Mouse (Mus musculus) MEL-GATA-1-ER (cell line): ENCODE data around the gene Cars.
"Not testable (repeated sequence)": the region's sequence is repeated elsewhere in the genome, so short reads cannot be mapped to it uniquely, and the experiment has no call there.

Experiments used
- DNase-seq: peaks from one replicate; pipeline ENCODE4 v3.0.0-alpha.2; 2012; ENCODE audit warnings: low read depth; ENCODE audit errors: extremely low read depth

Gene Cars

DNA sequence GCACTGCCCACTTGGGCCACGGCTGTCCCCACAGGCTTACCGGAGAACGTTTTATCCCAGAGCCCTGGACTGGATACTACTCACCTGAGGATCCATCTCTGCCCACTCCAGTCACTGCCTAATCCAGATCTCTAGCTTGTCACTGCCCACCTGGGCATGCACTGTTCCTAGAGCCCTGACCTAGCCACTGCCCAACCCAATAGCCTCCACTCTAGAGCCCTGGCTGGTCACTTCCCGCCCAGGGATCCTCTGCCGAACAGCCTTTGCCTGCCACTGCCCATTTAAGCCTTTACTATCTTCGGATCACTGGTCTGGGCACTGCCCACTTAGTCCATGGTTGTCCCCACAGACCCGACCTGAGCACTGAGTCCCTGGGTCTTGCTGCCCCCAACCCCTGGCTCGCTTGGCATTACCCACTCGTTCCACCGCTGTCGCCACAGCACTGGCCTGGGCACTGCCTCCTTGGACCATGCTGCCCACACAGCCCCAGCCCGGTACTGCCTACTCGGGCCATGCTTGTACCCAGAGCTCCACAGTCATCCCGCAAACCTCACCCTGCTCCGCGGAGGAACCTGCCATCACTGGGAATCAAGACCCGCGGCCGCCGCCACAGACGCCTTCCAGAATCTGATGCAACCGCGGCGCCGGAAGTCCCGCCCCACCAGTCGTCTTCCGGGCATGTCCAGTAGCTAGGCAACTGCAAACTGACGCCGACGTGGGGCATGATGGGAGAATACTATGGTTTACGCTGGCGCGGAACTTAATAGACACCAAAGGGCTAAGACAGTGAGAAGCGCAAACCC is at the start of gene Cars:
Cars (minus strand) TSS at position 663 of the 803 bp plus-strand sequence.
- peak; percentile 98 for DNase-seq

DNA sequence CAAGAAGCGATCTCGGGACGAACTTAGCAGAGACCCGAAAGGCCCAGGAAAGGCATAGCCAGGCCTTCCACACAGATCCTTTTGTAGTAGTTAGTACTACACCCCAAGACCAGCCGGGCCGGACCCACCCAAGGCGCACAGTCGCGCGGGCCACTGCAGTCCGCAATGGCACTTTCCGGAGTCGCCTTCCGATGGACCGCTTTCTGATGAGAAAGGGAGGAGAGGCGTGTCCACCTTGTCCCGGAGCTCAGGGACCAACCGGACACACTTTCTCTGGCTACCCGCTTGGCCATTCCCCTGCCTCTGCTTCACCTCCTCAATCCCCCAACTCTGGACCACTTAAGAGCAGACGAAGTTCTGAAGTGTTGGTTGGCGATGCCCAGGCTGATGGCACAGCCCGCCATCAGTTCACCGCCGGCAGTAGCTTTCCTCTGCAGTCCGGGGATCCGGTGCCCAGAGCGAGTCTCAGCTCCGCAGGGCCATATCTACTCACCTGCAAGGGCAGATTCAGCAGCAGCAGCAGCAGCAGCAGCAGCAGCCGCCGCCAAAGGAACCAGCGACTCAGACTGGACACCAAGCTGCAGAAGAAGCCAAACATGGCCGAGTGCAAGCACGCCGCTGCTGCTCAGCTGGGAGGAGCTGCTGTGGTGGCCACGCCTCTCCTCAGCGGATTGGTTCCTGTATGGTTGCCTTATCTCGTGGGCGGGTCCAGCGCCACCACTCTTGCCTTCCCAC is 49.3 kb upstream of the Cars start, which contains the start of gene Tnfrsf22:
Tnfrsf22 (minus strand) TSS at position 628 of the 735 bp plus-strand sequence.
- peak; percentile 55 for DNase-seq

DNA sequence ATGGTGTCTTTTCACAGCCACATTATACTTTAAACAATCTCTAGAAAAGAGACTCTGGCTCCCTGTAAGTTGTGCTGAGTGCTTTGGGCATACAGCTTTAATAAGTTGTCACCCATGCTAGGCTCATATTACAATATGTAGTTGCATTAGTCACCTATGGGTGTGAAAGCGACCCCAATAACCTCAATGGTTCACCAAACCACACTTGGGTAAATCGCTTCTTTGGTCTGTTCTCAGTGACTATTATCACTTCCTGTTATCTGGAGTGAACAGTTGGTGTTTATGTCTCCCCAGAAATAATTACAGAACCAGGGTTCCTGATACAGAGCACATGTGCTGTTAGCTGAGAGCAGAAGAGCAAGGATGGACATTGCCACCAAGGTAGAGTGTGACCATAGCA is 44.1 kb upstream of the Cars start:
- not testable (repeated sequence) for DNase-seq

- DNase-seq = no peak
Observed at GRCm38 (mm10) chr7:143636674-143637073, 36.8 kb upstream of the Cars start.

GRCm38 (mm10) chr7:143631503-143631902 is 31.6 kb upstream of the Cars start:
- no peak for DNase-seq

- DNase-seq = no peak
Observed at GRCm38 (mm10) chr7:143629501-143629900, 29.6 kb upstream of the Cars start.

DNA sequence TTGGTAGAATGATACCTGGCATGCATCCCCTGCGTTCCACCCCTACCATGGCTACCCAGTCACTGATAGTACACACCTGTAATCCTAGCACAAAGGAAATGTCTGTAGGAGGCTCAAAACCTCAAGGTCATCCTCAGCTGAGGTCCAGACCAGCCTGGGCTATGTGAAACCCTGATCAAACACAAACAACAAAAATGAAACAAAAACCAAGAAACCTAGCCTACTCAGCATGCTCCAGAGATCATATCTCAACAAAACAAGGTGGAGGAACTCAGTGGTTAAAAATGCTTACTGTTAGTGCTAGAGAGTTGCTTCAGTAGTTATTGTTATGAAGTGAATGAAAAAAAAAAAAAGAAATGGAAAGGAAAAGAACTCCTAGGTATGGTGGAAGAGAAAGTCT is 28.6 kb upstream of the Cars start, which contains the start of gene Tnfrsf26:
Tnfrsf26 (minus strand) TSS at position 183 of the 400 bp plus-strand sequence.
- no peak for DNase-seq

- DNase-seq = peak; percentile 14
Observed at GRCm38 (mm10) chr7:143627555-143628286, 27.8 kb upstream of the Cars start.

DNA sequence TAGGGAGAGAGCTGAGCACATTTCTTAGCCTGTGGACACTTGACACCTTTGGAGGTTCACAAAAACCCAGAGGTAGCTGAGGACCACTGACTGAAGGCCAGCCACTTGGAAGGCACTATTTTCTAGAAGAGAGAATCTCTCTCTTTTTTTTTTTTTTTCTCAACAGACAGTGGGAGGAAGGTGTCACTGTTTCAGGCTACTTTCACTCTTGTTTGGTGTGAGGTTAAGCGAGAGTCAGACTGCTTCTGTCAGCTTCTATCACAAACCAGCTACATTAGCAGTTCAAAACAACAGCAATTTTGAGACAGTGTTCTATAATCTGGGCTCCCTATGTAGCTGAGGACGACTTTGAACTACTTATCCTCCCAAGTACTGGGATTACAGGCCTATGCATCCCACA is 26.3 kb upstream of the Cars start:
- DNase-seq = no peak

- DNase-seq = no peak
Observed at GRCm38 (mm10) chr7:143625151-143625550, 25.3 kb upstream of the Cars start.

- DNase-seq = no peak
Observed at GRCm38 (mm10) chr7:143624561-143624960, 24.7 kb upstream of the Cars start.

DNA sequence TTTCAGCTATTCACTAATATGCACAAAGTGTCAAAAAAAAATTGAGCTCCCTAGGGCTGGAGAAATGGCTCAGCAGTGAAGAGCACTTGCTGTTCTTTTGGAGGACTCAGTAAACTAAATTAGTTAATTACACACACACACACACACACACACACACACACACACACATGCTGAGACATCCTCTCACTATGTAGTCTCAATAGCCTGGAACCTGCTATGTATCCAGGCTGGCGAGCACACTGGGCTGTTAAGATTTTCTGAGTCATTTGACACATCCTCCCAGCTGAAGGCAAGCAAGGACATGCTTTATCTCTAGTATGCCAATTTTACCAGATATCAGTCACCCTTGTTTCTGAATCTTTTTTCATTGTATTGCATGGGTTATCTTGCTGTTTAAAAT is 21.1 kb upstream of the Cars start:
- DNase-seq = no peak

GRCm38 (mm10) chr7:143614404-143615135 is 14.7 kb upstream of the Cars start:
- DNase-seq = no peak

DNA sequence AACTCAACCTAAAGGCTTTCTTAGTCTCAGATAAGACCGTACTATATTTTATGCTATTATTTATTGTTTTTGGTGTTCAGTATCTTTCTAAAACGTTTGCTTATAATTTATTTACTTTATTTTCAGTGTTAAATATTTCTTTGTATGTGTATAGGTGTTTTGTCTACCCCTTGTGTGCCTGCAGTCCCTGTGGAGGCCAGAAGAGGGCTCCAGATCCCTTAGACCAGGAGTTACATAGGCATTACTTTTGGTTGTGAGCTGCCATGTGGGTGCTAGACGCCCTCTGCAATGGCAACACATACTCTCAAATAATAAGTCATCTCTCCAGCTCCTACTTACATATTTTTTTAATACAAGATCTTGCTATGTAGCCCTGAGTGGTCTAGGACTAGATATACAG is 12.3 kb upstream of the Cars start:
- DNase-seq = peak; percentile 26

GRCm38 (mm10) chr7:143605321-143605720 is 5.4 kb upstream of the Cars start:
- peak; percentile 29 for DNase-seq

DNA sequence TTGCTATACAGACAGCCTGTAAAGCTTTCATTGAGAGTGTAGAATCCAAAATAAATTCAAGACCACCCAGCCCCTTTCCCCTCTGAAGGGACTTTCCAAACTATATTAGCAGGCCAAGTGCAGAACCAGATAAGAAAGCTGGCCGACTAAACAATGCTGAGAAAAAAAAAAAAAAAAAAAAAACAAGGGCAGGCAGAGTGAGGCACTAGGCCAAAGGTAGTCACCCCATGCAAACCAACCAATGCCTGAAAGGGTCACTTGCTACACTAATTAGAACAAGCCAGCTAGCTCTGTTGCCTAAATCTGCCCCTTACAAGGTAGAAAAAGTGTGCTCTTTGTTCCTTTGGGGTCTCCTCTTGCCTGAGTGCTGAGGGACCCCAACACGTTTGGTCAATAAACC is 5.0 kb upstream of the Cars start:
- DNase-seq = no peak

GRCm38 (mm10) chr7:143601705-143602104 is 1.8 kb upstream of the Cars start:
- DNase-seq = no peak

GRCm38 (mm10) chr7:143600231-143600740 is 396 bp upstream of the Cars start:
- DNase-seq = no peak

GRCm38 (mm10) chr7:143594865-143595264 is 5.0 kb downstream of the Cars start:
- no peak for DNase-seq

GRCm38 (mm10) chr7:143592255-143592654 is 7.6 kb downstream of the Cars start:
- DNase-seq = no peak

- DNase-seq = no peak
Observed at GRCm38 (mm10) chr7:143588006-143588405, 11.9 kb downstream of the Cars start.
